Mouse (Mus musculus): ENCODE data around the gene Cyp17a1.

- TF ChIP-seq CTCF (IDR thresholded peaks at IDR 0.05; ENCODE audit: control insufficient read depth, insufficient read depth, insufficient replicate concordance, low read depth, low read length): no peak
- no peak for TF ChIP-seq POLR2A (IDR thresholded peaks at IDR 0.05; ENCODE audit: control insufficient read depth, low read depth, low read length)
Measured at GRCm38 (mm10) chr19:46706540-46707295, 33.7 kb upstream of the Cyp17a1 start.

Measured in testis, adult 2 months (tissue).